Comparison of ENCODE assay signal across 28 mouse cellular contexts in the genomic region with DNA sequence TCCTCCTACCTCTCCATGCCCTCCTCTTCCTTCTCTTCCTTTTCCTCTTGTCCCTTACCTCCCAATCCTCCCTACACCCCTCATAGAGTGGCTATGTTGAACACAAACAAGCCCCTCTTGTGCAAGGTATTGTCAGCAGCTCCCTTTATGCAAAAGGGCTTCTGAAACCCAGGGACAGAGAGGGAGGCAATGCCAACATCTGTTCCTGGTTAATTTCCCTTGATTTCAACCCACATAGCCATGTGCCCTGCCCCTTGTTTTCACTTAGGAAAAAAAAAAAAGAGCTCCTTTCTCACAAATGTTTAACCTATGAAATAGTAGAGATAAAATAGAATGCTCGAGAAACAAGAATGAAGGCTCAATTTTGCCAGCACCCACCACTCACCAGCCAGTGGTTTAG.
DNase-seq lines count a peak whose midpoint lies in the region; ATAC-seq and TF ChIP-seq lines count a peak whose summit lies in the region.
"Had no signal": no experiment of that assay in that cellular context is flagged by ENCODE, and none has a peak within 500 bp of the region (broad histone marks: within the 10 kb centered on the region; RNA-seq: fewer than 3 reads in every experiment).

No protein-coding gene starts in this region.

- no peak for ATAC-seq in midbrain, embryonic 11.5 days (ENCODE audit: low FRiP score)
- no peak for ATAC-seq in midbrain, embryonic 15.5 days (replicated peaks)
- no peak for ATAC-seq in stomach, postnatal 0 days (ENCODE audit: low FRiP score, low TSS enrichment)
- ATAC-seq: forebrain, embryonic 13.5 days; inflammation-experienced regulatory T-cells, adult 6 months; midbrain, embryonic 16.5 days; Patski had no signal

- no peak overlapping the region for H3K27ac ChIP-seq in midbrain, embryonic 11.5 days (ENCODE audit: low read depth, low read length)
- H3K27ac ChIP-seq in midbrain, embryonic 15.5 days = no peak overlapping the region
- H3K27ac ChIP-seq in embryonic facial prominence, embryonic 10.5 days (replicated peaks) = peak overlapping the region; percentile 61
- H3K27ac ChIP-seq in limb, embryonic 10.5 days = peak overlapping the region; percentile 4; the same call in 1 of the 2 replicates
- no peak overlapping the region for H3K27ac ChIP-seq in stomach, postnatal 0 days (replicated peaks)
- H3K27ac ChIP-seq: forebrain, embryonic 13.5 days; hindbrain, embryonic 14.5 days; kidney, embryonic 15.5 days; liver, embryonic 14.5 days; macrophage had no signal

- TF ChIP-seq EP300 in stomach, postnatal 0 days (optimal IDR thresholded peaks at IDR 0.05) = no peak

- no peak for TF ChIP-seq CTCF in stomach, postnatal 0 days (IDR thresholded peaks at IDR 0.05; ENCODE audit: low read depth)

- no peaks in the 10 kb centered on the region for H3K4me1 ChIP-seq in midbrain, embryonic 11.5 days (ENCODE audit: control insufficient read depth, insufficient read depth, low read length)
- peaks cover 3% of the 10 kb centered on the region for H3K4me1 ChIP-seq in midbrain, embryonic 15.5 days
- peaks cover 9% of the 10 kb centered on the region for H3K4me1 ChIP-seq in embryonic facial prominence, embryonic 10.5 days
- peaks cover 16% of the 10 kb centered on the region; the same call in 1 of the 2 replicates for H3K4me1 ChIP-seq in limb, embryonic 10.5 days
- H3K4me1 ChIP-seq in stomach, postnatal 0 days (replicated peaks; ENCODE audit: control insufficient read depth, insufficient read depth) = no peaks in the 10 kb centered on the region

- DNase-seq in midbrain, embryonic 11.5 days (ENCODE audit: low spot score, missing footprints) = peak; percentile 61
- DNase-seq in embryonic facial prominence, embryonic 10.5 days (ENCODE audit: low spot score) = peak; percentile 20
- no peak for DNase-seq in limb, embryonic 10.5 days (ENCODE audit: low spot score)
- DNase-seq in kidney, adult 18-20 months = no peak
- DNase-seq in stomach, postnatal 0 days (ENCODE audit: low spot score) = no peak
- DNase-seq: adrenal gland, postnatal 14 days; cerebellum, adult 11-12 months; cerebellum, postnatal 10 days; gastrocnemius, postnatal 25 days; heart, adult 18-20 months; heart, postnatal 36 days; kidney, adult 11 months; kidney, postnatal 25 days; liver; lung, adult 2 months; lung, postnatal 10 days had no signal

- WGBS in midbrain, embryonic 11.5 days = 76% methylated on average over 1 of the region's 1 CpGs
- WGBS in midbrain, embryonic 15.5 days = 88% methylated on average over 1 of the region's 1 CpGs
- WGBS in embryonic facial prominence, embryonic 10.5 days = 50% methylated on average over 1 of the region's 1 CpGs
- 57% methylated on average over 1 of the region's 1 CpGs for WGBS in limb, embryonic 10.5 days
- WGBS in stomach, postnatal 0 days = 69% methylated on average over 1 of the region's 1 CpGs

- H3K36me3 ChIP-seq in midbrain, embryonic 11.5 days (ENCODE audit: control insufficient read depth, insufficient read depth, low read length) = no peaks in the 10 kb centered on the region
- no peaks in the 10 kb centered on the region for H3K36me3 ChIP-seq in midbrain, embryonic 15.5 days (replicated peaks)
- no peaks in the 10 kb centered on the region for H3K36me3 ChIP-seq in embryonic facial prominence, embryonic 10.5 days (replicated peaks)
- H3K36me3 ChIP-seq in limb, embryonic 10.5 days = no peaks in the 10 kb centered on the region
- H3K36me3 ChIP-seq in stomach, postnatal 0 days (ENCODE audit: control insufficient read depth, insufficient read depth, low read length) = no peaks in the 10 kb centered on the region
- H3K36me3 ChIP-seq: kidney, embryonic 15.5 days had no signal

- H3K9ac ChIP-seq in midbrain, embryonic 11.5 days (ENCODE audit: low read length) = no peak overlapping the region
- no peak overlapping the region for H3K9ac ChIP-seq in midbrain, embryonic 15.5 days
- no peak overlapping the region for H3K9ac ChIP-seq in stomach, postnatal 0 days (ENCODE audit: low read length)
- H3K9ac ChIP-seq: forebrain, embryonic 13.5 days; hindbrain, embryonic 14.5 days; kidney, embryonic 15.5 days; liver, embryonic 14.5 days had no signal

- H3K27me3 ChIP-seq in midbrain, embryonic 11.5 days (ENCODE audit: control insufficient read depth, insufficient read depth, low read length) = no peaks in the 10 kb centered on the region
- H3K27me3 ChIP-seq in midbrain, embryonic 15.5 days (replicated peaks) = no peaks in the 10 kb centered on the region
- no peaks in the 10 kb centered on the region for H3K27me3 ChIP-seq in embryonic facial prominence, embryonic 10.5 days (replicated peaks; ENCODE audit: low read depth, poor library complexity, severe bottlenecking)
- no peaks in the 10 kb centered on the region for H3K27me3 ChIP-seq in limb, embryonic 10.5 days (ENCODE audit: low read depth, poor library complexity, severe bottlenecking)
- H3K27me3 ChIP-seq in stomach, postnatal 0 days (ENCODE audit: control insufficient read depth, insufficient read depth, low read length) = no peaks in the 10 kb centered on the region
- H3K27me3 ChIP-seq: CH12.LX; forebrain, embryonic 13.5 days; kidney, embryonic 15.5 days; Patski had no signal

- no peak overlapping the region for H3K4me2 ChIP-seq in midbrain, embryonic 11.5 days
- H3K4me2 ChIP-seq in midbrain, embryonic 15.5 days = no peak overlapping the region
- no peak overlapping the region for H3K4me2 ChIP-seq in stomach, postnatal 0 days (replicated peaks; ENCODE audit: low read depth)
- H3K4me2 ChIP-seq: forebrain, embryonic 13.5 days; heart, embryonic 11.5 days; hindbrain, embryonic 14.5 days; kidney, embryonic 15.5 days had no signal

- no peaks in the 10 kb centered on the region for H3K9me3 ChIP-seq in midbrain, embryonic 11.5 days (ENCODE audit: control insufficient read depth, low read length)
- H3K9me3 ChIP-seq in midbrain, embryonic 15.5 days = no peaks in the 10 kb centered on the region
- H3K9me3 ChIP-seq in embryonic facial prominence, embryonic 10.5 days = no peaks in the 10 kb centered on the region
- no peaks in the 10 kb centered on the region for H3K9me3 ChIP-seq in limb, embryonic 10.5 days (replicated peaks)
- H3K9me3 ChIP-seq in stomach, postnatal 0 days (ENCODE audit: control insufficient read depth, low read length) = no peaks in the 10 kb centered on the region
- H3K9me3 ChIP-seq: forebrain, embryonic 13.5 days; kidney, embryonic 15.5 days had no signal

- H3K4me3 ChIP-seq in midbrain, embryonic 11.5 days (ENCODE audit: low read depth, low read length) = no peak overlapping the region
- H3K4me3 ChIP-seq in midbrain, embryonic 15.5 days = no peak overlapping the region
- no peak overlapping the region for H3K4me3 ChIP-seq in embryonic facial prominence, embryonic 10.5 days
- no peak overlapping the region for H3K4me3 ChIP-seq in limb, embryonic 10.5 days
- H3K4me3 ChIP-seq in stomach, postnatal 0 days (ENCODE audit: low read depth, low read length) = no peak overlapping the region
- H3K4me3 ChIP-seq: erythroblast, embryonic 14.5 days; forebrain, embryonic 13.5 days; kidney, embryonic 15.5 days had no signal

Comparison
In these comparisons a context has a peak if more than half of its experiments do, and no peak if none do; other contexts are left out.
1. DNase-seq: peak in midbrain, embryonic 11.5 days (single experiment) and embryonic facial prominence, embryonic 10.5 days (single experiment); none in limb, embryonic 10.5 days (single experiment), kidney, adult 18-20 months (single experiment) and stomach, postnatal 0 days (single experiment).
2. H3K27ac ChIP-seq: peak in embryonic facial prominence, embryonic 10.5 days (single experiment) and limb, embryonic 10.5 days (single experiment); none in midbrain, embryonic 11.5 days (single experiment), midbrain, embryonic 15.5 days (single experiment) and stomach, postnatal 0 days (single experiment).